Mouse (Mus musculus) hindbrain, embryonic 12.5 days (tissue): ENCODE measurements around the gene Nlrp6. TPM values are rescaled to one million over a fixed set of nuclear protein-coding genes. Genes with fewer than 3 reads are reported as not detected.

Experiments used
- ATAC-seq: fragments of 200-750 bp; cut with Nextera tagmentation; 2 replicates; pipeline ENCODE4 v1.8.0; 2017; ENCODE audit warnings: moderate TSS enrichment; ENCODE audit not compliant: low FRiP score
- H3K27ac ChIP-seq: fragments of 300-500 bp; sonication (generic); 2 replicates; pipeline ENCODE4 v1.5.1; 2016; ENCODE audit warnings: mild to moderate bottlenecking
- H3K27me3 ChIP-seq: fragments of 300-500 bp; sonication (generic); 2 replicates; pipeline ENCODE4 v1.6.1; 2016; ENCODE audit warnings: mild to moderate bottlenecking
- H3K36me3 ChIP-seq: fragments of 300-500 bp; sonication (generic); 2 replicates; pipeline ENCODE4 v1.6.1; 2016; ENCODE audit warnings: mild to moderate bottlenecking
- H3K4me1 ChIP-seq: fragments of 300-500 bp; sonication (generic); 2 replicates; pipeline ENCODE4 v1.6.1; 2016
- H3K4me2 ChIP-seq: fragments of 300-500 bp; sonication (generic); replicated peaks from 2 replicates; pipeline ENCODE4 v1.6.1; 2016; ENCODE audit warnings: mild to moderate bottlenecking
- H3K4me3 ChIP-seq: fragments of 300-500 bp; sonication (generic); 2 replicates; pipeline ENCODE4 v1.5.1; 2016; ENCODE audit warnings: mild to moderate bottlenecking
- H3K9ac ChIP-seq: fragments of 300-500 bp; sonication (generic); 2 replicates; pipeline ENCODE4 v1.6.1; 2016; ENCODE audit warnings: mild to moderate bottlenecking, moderate library complexity
- H3K9me3 ChIP-seq: fragments of 300-500 bp; sonication (generic); replicated peaks from 2 replicates; pipeline ENCODE4 v1.6.1; 2016; ENCODE audit warnings: mild to moderate bottlenecking
- WGBS: fragments of 180-500 bp; shearing (Covaris S2); methylation state at CpG from one replicate; pipeline ENCODE4 v1.1.7; 2016; 5-methylcytosine and 5-hydroxymethylcytosine counted together
- polyA plus RNA-seq: library from polyadenylated mRNA; unstranded; fragments of >200 nt; fragmentation: Nextera tagmentation; extraction: Ambion mirVana; gene quantifications from 2 replicates; pipeline ENCODE4 v1.2.1, GENCODE M21; 2016

Nlrp6 gene
- polyA plus RNA-seq, 1 experiment from 2014 or later: 0.27 TPM

- Histone ChIP-seq H3K4me2 (no peak overlapping the region), H3K27me3 (no peaks in the 10 kb centered on the region), H3K36me3 (no peaks in the 10 kb centered on the region; the same call in 1 of the 2 replicates), H3K9ac (no peak overlapping the region), H3K4me3 (no peak overlapping the region), H3K4me1 (peaks cover 20% of the 10 kb centered on the region), H3K27ac (no peak overlapping the region), H3K9me3 (no peaks in the 10 kb centered on the region)
- ATAC-seq: no peak
- WGBS: 90% methylated on average over 10 of the region's 10 CpGs
Observed at GRCm38 (mm10) chr7:140942811-140943210, 22.1 kb downstream of the Nlrp6 start.

GRCm38 (mm10) chr7:140943356-140943755, 22.7 kb downstream of the Nlrp6 start:
- H3K9ac ChIP-seq: no peak overlapping the region; the same call in 1 of the 2 replicates
- H3K4me3 ChIP-seq: no peak overlapping the region
- H3K9me3 ChIP-seq: no peaks in the 10 kb centered on the region
- peaks cover 20% of the 10 kb centered on the region for H3K4me1 ChIP-seq
- no peak for ATAC-seq
- H3K27ac ChIP-seq: no peak overlapping the region
- 94% methylated on average over 4 of the region's 4 CpGs for WGBS
- H3K27me3 ChIP-seq: no peaks in the 10 kb centered on the region
- H3K36me3 ChIP-seq: no peaks in the 10 kb centered on the region; the same call in 1 of the 2 replicates
- H3K4me2 ChIP-seq: no peak overlapping the region

GRCm38 (mm10) chr7:140944236-140944635, 23.5 kb downstream of the Nlrp6 start:
- 89% methylated on average over 7 of the region's 7 CpGs for WGBS
- Histone ChIP-seq H3K4me1 (peaks cover 20% of the 10 kb centered on the region), H3K9ac (no peak overlapping the region), H3K9me3 (no peaks in the 10 kb centered on the region), H3K4me2 (no peak overlapping the region), H3K36me3 (no peaks in the 10 kb centered on the region; the same call in 1 of the 2 replicates), H3K4me3 (no peak overlapping the region), H3K27ac (no peak overlapping the region), H3K27me3 (no peaks in the 10 kb centered on the region)
- ATAC-seq: no peak

GRCm38 (mm10) chr7:140945247-140945646, 24.5 kb downstream of the Nlrp6 start:
- Histone ChIP-seq H3K27ac (no peak overlapping the region), H3K36me3 (no peaks in the 10 kb centered on the region; the same call in 1 of the 2 replicates), H3K9ac (no peak overlapping the region), H3K27me3 (no peaks in the 10 kb centered on the region), H3K4me1 (peaks cover 14% of the 10 kb centered on the region), H3K4me2 (no peak overlapping the region), H3K9me3 (no peaks in the 10 kb centered on the region), H3K4me3 (no peak overlapping the region)
- no peak for ATAC-seq
- 92% methylated on average over 5 of the region's 5 CpGs for WGBS

GRCm38 (mm10) chr7:140946311-140946710, 25.6 kb downstream of the Nlrp6 start:
- Histone ChIP-seq H3K4me3 (no peak overlapping the region), H3K9me3 (no peaks in the 10 kb centered on the region), H3K36me3 (no peaks in the 10 kb centered on the region; the same call in 1 of the 2 replicates), H3K27me3 (no peaks in the 10 kb centered on the region), H3K4me2 (no peak overlapping the region), H3K9ac (no peak overlapping the region), H3K27ac (no peak overlapping the region), H3K4me1 (peaks cover 19% of the 10 kb centered on the region)
- WGBS: 87% methylated on average over 10 of the region's 10 CpGs
- ATAC-seq: no peak

GRCm38 (mm10) chr7:140946980-140947379, 26.3 kb downstream of the Nlrp6 start:
- no peak overlapping the region for H3K4me2 ChIP-seq
- H3K4me1 ChIP-seq: peaks cover 19% of the 10 kb centered on the region
- 73% methylated on average over 7 of the region's 7 CpGs for WGBS
- no peak overlapping the region for H3K4me3 ChIP-seq
- no peaks in the 10 kb centered on the region for H3K27me3 ChIP-seq
- ATAC-seq: no peak
- no peak overlapping the region for H3K9ac ChIP-seq
- no peak overlapping the region for H3K27ac ChIP-seq
- H3K9me3 ChIP-seq: no peaks in the 10 kb centered on the region
- H3K36me3 ChIP-seq: no peaks in the 10 kb centered on the region; the same call in 1 of the 2 replicates

- Histone ChIP-seq H3K9ac (no peak overlapping the region), H3K4me2 (no peak overlapping the region), H3K4me1 (peaks cover 14% of the 10 kb centered on the region), H3K27ac (no peak overlapping the region), H3K27me3 (no peaks in the 10 kb centered on the region), H3K9me3 (no peaks in the 10 kb centered on the region), H3K4me3 (no peak overlapping the region), H3K36me3 (no peaks in the 10 kb centered on the region; the same call in 1 of the 2 replicates)
- 85% methylated on average over 8 of the region's 8 CpGs for WGBS
- ATAC-seq: no peak
Observed at GRCm38 (mm10) chr7:140948161-140948560, 27.5 kb downstream of the Nlrp6 start.

GRCm38 (mm10) chr7:140949255-140949654, 28.6 kb downstream of the Nlrp6 start:
- peaks cover 16% of the 10 kb centered on the region for H3K4me1 ChIP-seq
- WGBS: 90% methylated on average over 6 of the region's 6 CpGs
- H3K9ac ChIP-seq: no peak overlapping the region
- no peak for ATAC-seq
- H3K4me3 ChIP-seq: no peak overlapping the region
- no peaks in the 10 kb centered on the region for H3K9me3 ChIP-seq
- no peak overlapping the region for H3K4me2 ChIP-seq
- no peaks in the 10 kb centered on the region for H3K27me3 ChIP-seq
- no peaks in the 10 kb centered on the region; the same call in 1 of the 2 replicates for H3K36me3 ChIP-seq
- H3K27ac ChIP-seq: no peak overlapping the region

GRCm38 (mm10) chr7:140949824-140950530, 29.3 kb downstream of the Nlrp6 start, which contains the start of gene Ifitm5:
Gene Ifitm5 (minus strand): TSS chr7:140950291.
- no peaks in the 10 kb centered on the region for H3K27me3 ChIP-seq
- H3K36me3 ChIP-seq: no peaks in the 10 kb centered on the region; the same call in 1 of the 2 replicates
- no peaks in the 10 kb centered on the region for H3K9me3 ChIP-seq
- peaks cover 23% of the 10 kb centered on the region for H3K4me1 ChIP-seq
- no peak within 1 kb of the TSS for H3K4me3 ChIP-seq
- no peak for ATAC-seq
- WGBS: 81% methylated on average over 16 of the region's 16 CpGs
- no peak within 1 kb of the TSS for H3K4me2 ChIP-seq
- no peak within 1 kb of the TSS for H3K27ac ChIP-seq
- no peak within 1 kb of the TSS for H3K9ac ChIP-seq

- 0 out of 2 replicates have a peak overlapping the region, but pooled peaks have one; percentile 4 for H3K27ac ChIP-seq
- H3K9me3 ChIP-seq: no peaks in the 10 kb centered on the region
- no peaks in the 10 kb centered on the region for H3K27me3 ChIP-seq
- no peak overlapping the region for H3K4me3 ChIP-seq
- ATAC-seq: no peak
- no peaks in the 10 kb centered on the region for H3K36me3 ChIP-seq
- H3K4me1 ChIP-seq: peaks cover 27% of the 10 kb centered on the region
- 46% methylated on average over 8 of the region's 8 CpGs for WGBS
- no peak overlapping the region for H3K9ac ChIP-seq
- H3K4me2 ChIP-seq: no peak overlapping the region
Observed at GRCm38 (mm10) chr7:140951051-140951450, 30.3 kb downstream of the Nlrp6 start.

- H3K9me3 ChIP-seq: no peaks in the 10 kb centered on the region
- no peaks in the 10 kb centered on the region for H3K36me3 ChIP-seq
- ATAC-seq: no peak
- 76% methylated on average over 5 of the region's 6 CpGs for WGBS
- H3K9ac ChIP-seq: no peak overlapping the region
- no peak overlapping the region for H3K4me2 ChIP-seq
- no peak overlapping the region for H3K4me3 ChIP-seq
- peaks cover 27% of the 10 kb centered on the region for H3K4me1 ChIP-seq
- 0 out of 2 replicates have a peak, but pooled peaks cover 3% of the 10 kb centered on the region for H3K27me3 ChIP-seq
- no peak overlapping the region for H3K27ac ChIP-seq
Observed at GRCm38 (mm10) chr7:140951765-140952164, 31.1 kb downstream of the Nlrp6 start.

GRCm38 (mm10) chr7:140952441-140952840, 31.7 kb downstream of the Nlrp6 start:
- Histone ChIP-seq H3K4me3 (no peak overlapping the region), H3K27ac (no peak overlapping the region), H3K36me3 (no peaks in the 10 kb centered on the region), H3K4me2 (no peak overlapping the region), H3K9ac (no peak overlapping the region), H3K4me1 (peaks cover 27% of the 10 kb centered on the region), H3K27me3 (0 out of 2 replicates have a peak, but pooled peaks cover 3% of the 10 kb centered on the region), H3K9me3 (no peaks in the 10 kb centered on the region)
- WGBS: 84% methylated on average over 7 of the region's 7 CpGs
- ATAC-seq: no peak

GRCm38 (mm10) chr7:140953133-140953532, 32.4 kb downstream of the Nlrp6 start:
- Histone ChIP-seq H3K9ac (no peak overlapping the region), H3K4me2 (no peak overlapping the region), H3K4me1 (peaks cover 27% of the 10 kb centered on the region), H3K4me3 (no peak overlapping the region), H3K9me3 (no peaks in the 10 kb centered on the region), H3K36me3 (no peaks in the 10 kb centered on the region), H3K27ac (no peak overlapping the region), H3K27me3 (0 out of 2 replicates have a peak, but pooled peaks cover 3% of the 10 kb centered on the region)
- WGBS: 87% methylated on average over 11 of the region's 11 CpGs
- ATAC-seq: no peak
